Mouse (Mus musculus): ENCODE measurements around the gene Ppil3. TPM values are rescaled to one million over a fixed set of nuclear protein-coding genes. Genes with fewer than 3 reads are reported as not detected.

Ppil3 gene
- 23.3 and 23.9 TPM in 2 replicates for polyA plus RNA-seq (2015; fragmentation: Nextera tagmentation; extraction: Ambion mirVana)

DNA sequence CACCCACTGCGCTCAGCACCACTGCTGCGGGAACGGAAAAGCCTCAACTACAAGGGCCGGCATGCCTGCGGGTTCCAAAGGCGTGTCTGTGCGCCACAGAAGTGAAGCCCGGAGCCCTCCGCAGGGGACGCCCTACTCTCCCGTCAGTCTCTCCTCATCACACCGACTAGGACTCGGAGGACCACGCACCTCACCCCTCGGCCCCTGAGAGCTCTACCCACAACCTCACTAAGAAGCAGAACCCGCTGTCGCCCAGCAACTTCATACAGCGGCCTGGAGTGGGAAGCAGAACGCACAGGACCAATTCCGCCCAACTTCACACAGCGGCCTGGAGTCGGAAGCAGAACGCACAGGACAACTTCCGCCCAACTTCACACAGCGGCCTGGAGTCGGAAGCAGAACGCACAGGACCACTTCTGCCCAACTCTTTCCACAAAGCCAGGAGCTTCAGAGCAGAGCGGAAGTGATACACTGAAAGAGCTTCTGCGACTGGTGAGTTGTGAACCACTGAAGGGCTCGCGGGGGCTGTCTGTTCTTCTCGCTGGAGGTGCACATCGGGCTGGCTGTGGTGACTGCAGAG lies at the start of gene Ppil3, which contains the start of gene Nif3l1:
Gene Ppil3 (minus strand): TSS at position 344 of the 580 bp plus-strand sequence.
Gene Nif3l1 (plus strand): TSS at position 9 of the 580 bp plus-strand sequence.

DNA sequence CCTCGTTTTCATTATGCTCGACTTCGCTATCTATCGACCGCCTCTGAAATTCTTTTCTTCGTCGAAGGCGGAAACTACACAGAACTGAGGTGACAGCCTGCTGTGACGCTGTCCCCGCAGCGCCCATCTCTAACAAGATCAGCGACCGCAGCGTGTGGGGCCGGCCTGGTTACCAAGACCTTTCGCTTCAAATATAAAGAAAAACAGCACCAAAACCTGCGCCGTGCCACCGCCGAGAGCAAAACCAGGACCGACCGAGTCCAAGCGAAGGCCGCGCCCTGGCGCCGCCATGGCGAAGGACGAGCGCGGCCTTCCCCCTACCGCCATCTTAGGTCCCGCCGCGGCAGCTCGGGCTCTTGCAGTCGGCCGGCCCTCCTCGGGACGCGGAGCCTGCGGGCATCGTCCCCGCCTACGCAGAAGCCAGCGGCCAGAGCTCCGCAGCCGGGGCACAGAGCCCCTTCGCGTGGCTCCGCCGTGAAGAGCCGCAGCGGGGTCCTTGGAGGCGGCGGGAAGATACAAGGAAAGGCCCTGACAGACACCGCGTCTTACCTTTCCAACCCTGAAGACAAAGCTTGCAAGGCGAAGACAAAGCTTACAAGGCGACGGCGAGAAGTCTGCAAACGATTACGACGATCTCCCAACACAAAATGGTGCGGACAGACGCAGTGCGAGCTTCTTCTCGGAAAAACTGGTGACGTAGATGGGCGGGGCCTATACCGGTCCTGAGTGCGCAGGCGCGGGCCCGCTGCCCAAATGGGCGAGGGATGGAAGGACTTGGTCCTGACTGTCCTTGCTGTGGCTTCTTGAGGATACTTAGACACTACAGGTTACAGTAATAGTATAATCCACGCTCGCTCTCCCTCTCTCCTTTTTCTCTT lies 21.7 kb downstream of the Ppil3 start, which contains the start of gene Clk1:
Gene Clk1 (minus strand): TSS at position 696 of the 878 bp plus-strand sequence.

DNA sequence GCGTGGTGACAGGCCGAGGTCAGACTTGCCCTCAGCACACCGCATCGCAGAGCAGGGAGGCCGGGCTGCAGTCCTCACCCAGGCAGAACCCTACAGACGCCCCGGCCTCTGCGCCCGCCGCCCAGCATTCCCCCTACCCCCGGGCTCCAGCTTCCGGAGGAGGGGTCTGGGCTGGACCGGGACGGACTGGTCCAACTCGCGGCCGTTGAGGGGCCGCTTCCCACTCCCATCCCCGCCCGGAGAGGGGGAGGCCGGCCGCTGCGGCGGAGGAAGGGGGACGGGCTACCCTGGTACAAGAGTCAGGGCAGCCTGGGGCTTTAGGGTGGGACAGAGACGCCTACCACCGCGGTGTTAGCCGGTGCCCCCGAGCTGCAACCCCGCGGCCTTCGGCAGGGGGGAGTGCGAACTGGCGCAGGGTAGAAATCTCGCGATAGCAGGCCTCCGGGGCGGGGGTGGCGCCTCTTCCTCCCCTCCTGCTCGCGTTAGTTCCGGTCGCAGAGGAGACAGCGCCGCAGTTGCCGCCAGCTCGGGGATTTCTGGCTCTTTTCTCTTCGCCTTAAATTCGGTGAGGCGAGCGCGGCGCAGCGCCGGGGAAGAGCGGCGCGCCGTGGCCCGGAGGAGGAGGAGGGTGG lies 52.5 kb downstream of the Ppil3 start, which contains the start of gene Bzw1:
Gene Bzw1 (plus strand): TSS at position 247 of the 632 bp plus-strand sequence.

Other genes with a start within 250 kb of the Ppil3 start
- gene Aox4, start 235.1 kb downstream of the Ppil3 start, polyA plus RNA-seq (2015; fragmentation: Nextera tagmentation; extraction: Ambion mirVana) = 0.36 and 0.82 TPM in 2 replicates
- 0.06 and 0.09 TPM in 2 replicates for gene Aox2, start 167.2 kb downstream of the Ppil3 start, polyA plus RNA-seq (2015; fragmentation: Nextera tagmentation; extraction: Ambion mirVana)
- gene Bzw1, start 52.6 kb downstream of the Ppil3 start, polyA plus RNA-seq (2015; fragmentation: Nextera tagmentation; extraction: Ambion mirVana) = 129 and 156 TPM in 2 replicates
- gene Clk1, start 21.4 kb downstream of the Ppil3 start, polyA plus RNA-seq (2015; fragmentation: Nextera tagmentation; extraction: Ambion mirVana) = 81.9 and 85.7 TPM in 2 replicates
- 13.8 and 14.2 TPM in 2 replicates for gene Nif3l1, start 335 bp downstream of the Ppil3 start, polyA plus RNA-seq (2015; fragmentation: Nextera tagmentation; extraction: Ambion mirVana)
- 14.3 and 14.5 TPM in 2 replicates for gene Orc2, start 59.6 kb upstream of the Ppil3 start, polyA plus RNA-seq (2015; fragmentation: Nextera tagmentation; extraction: Ambion mirVana)
- gene Fam126b, start 140.8 kb upstream of the Ppil3 start, polyA plus RNA-seq (2015; fragmentation: Nextera tagmentation; extraction: Ambion mirVana) = 2.6 and 3.9 TPM in 2 replicates
- gene Ndufb3, start 140.9 kb upstream of the Ppil3 start, polyA plus RNA-seq (2015; fragmentation: Nextera tagmentation; extraction: Ambion mirVana) = 276 and 304 TPM in 2 replicates